Mouse (Mus musculus) intestine, postnatal 0 days (tissue): ENCODE data around the gene Tub. TPM values are rescaled to one million over a fixed set of nuclear protein-coding genes. Genes with fewer than 3 reads are reported as not detected.

Source experiments
- ATAC-seq: fragments of 200-750 bp; cut with Nextera tagmentation; 2 replicates; pipeline ENCODE4 v1.8.0; 2017; ENCODE audit warnings: mild to moderate bottlenecking, moderate TSS enrichment, moderate library complexity
- H3K27ac ChIP-seq: fragments of 300-500 bp; sonication (generic); 2 replicates; pipeline ENCODE4 v1.5.1; 2014; ENCODE audit warnings: mild to moderate bottlenecking, low read depth, low read length, moderate library complexity
- H3K27me3 ChIP-seq: fragments of 300-500 bp; sonication (generic); replicated peaks from 2 replicates; pipeline ENCODE4 v1.6.1; 2014; ENCODE audit warnings: low read length, mixed read lengths; ENCODE audit not compliant: control insufficient read depth, insufficient read depth
- H3K36me3 ChIP-seq: fragments of 300-500 bp; sonication (generic); 2 replicates; pipeline ENCODE4 v1.6.1; 2014; ENCODE audit warnings: mild to moderate bottlenecking, moderate library complexity; ENCODE audit not compliant: control insufficient read depth, insufficient read depth
- H3K4me1 ChIP-seq: fragments of 300-500 bp; sonication (generic); replicated peaks from 2 replicates; pipeline ENCODE4 v1.6.1; 2014; ENCODE audit warnings: antibody characterized with exemption, low read length, mixed read lengths; ENCODE audit not compliant: control insufficient read depth, insufficient read depth
- H3K4me2 ChIP-seq: fragments of 300-500 bp; sonication (generic); replicated peaks from 2 replicates; pipeline ENCODE4 v1.6.1; 2014; ENCODE audit warnings: low read depth, mild to moderate bottlenecking, moderate library complexity
- H3K4me3 ChIP-seq: fragments of 300-500 bp; sonication (generic); 2 replicates; pipeline ENCODE4 v1.5.1; 2014; ENCODE audit warnings: low read depth, low read length
- H3K9ac ChIP-seq: fragments of 300-500 bp; sonication (generic); 2 replicates; pipeline ENCODE4 v1.6.1; 2014; ENCODE audit warnings: mild to moderate bottlenecking, low read depth, low read length
- H3K9me3 ChIP-seq: fragments of 300-500 bp; sonication (generic); 2 replicates; pipeline ENCODE4 v1.6.1; 2016; ENCODE audit warnings: mixed run types; ENCODE audit not compliant: control insufficient read depth
- CTCF ChIP-seq: sonication (generic); IDR thresholded peaks from 2 replicates; pipeline ENCODE4 v1.5.1; 2016; ENCODE audit warnings: low read depth, mild to moderate bottlenecking, control low read depth, antibody characterized with exemption, moderate library complexity
- WGBS: fragments of 180-500 bp; shearing (Covaris S2); extraction: QIAGEN DNeasy Blood & Tissue Kit; methylation state at CpG from one replicate; pipeline ENCODE4 v1.1.7; 2014; 5-methylcytosine and 5-hydroxymethylcytosine counted together
- polyA plus RNA-seq: library from polyadenylated mRNA; unstranded; fragments of >200 nt; fragmentation: Nextera tagmentation; extraction: Ambion mirVana; gene quantifications from 2 replicates; pipeline ENCODE4 v1.2.1, GENCODE M21; 2015

The Tub gene
- polyA plus RNA-seq, 1 experiment from 2014 or later, result 1.1 TPM

- TF ChIP-seq CTCF, result no peak
- H3K9ac ChIP-seq, result no peak overlapping the region
- H3K4me3 ChIP-seq, result no peak overlapping the region
- no peaks in the 10 kb centered on the region for H3K4me1 ChIP-seq
- H3K27me3 ChIP-seq, result no peaks in the 10 kb centered on the region
- no peak for ATAC-seq
- H3K9me3 ChIP-seq, result no peaks in the 10 kb centered on the region
- no peaks in the 10 kb centered on the region for H3K36me3 ChIP-seq
- H3K4me2 ChIP-seq, result no peak overlapping the region
- WGBS, result 91% methylated on average over 7 of the region's 7 CpGs
- no peak overlapping the region for H3K27ac ChIP-seq
Observed at GRCm38 (mm10) chr7:109019243-109019642, 69.1 kb downstream of the Tub start.

- no peak overlapping the region for H3K4me3 ChIP-seq
- H3K9ac ChIP-seq, result no peak overlapping the region
- H3K27me3 ChIP-seq, result no peaks in the 10 kb centered on the region
- H3K36me3 ChIP-seq, result no peaks in the 10 kb centered on the region
- ATAC-seq, result no peak
- H3K9me3 ChIP-seq, result no peaks in the 10 kb centered on the region
- no peak overlapping the region for H3K4me2 ChIP-seq
- H3K4me1 ChIP-seq, result no peaks in the 10 kb centered on the region
- no peak overlapping the region for H3K27ac ChIP-seq
- TF ChIP-seq CTCF, result peak; percentile 84
- 15% methylated on average over 3 of the region's 3 CpGs for WGBS
Observed at GRCm38 (mm10) chr7:109021428-109021827, 71.3 kb downstream of the Tub start.

GRCm38 (mm10) chr7:109025743-109026142 is 75.6 kb downstream of the Tub start:
- no peak for ATAC-seq
- no peaks in the 10 kb centered on the region for H3K36me3 ChIP-seq
- H3K9me3 ChIP-seq, result no peaks in the 10 kb centered on the region
- no peak overlapping the region for H3K9ac ChIP-seq
- no peaks in the 10 kb centered on the region for H3K27me3 ChIP-seq
- WGBS, result 77% methylated on average over 7 of the region's 7 CpGs
- H3K4me1 ChIP-seq, result no peaks in the 10 kb centered on the region
- no peak overlapping the region for H3K27ac ChIP-seq
- H3K4me2 ChIP-seq, result no peak overlapping the region
- no peak for TF ChIP-seq CTCF
- H3K4me3 ChIP-seq, result no peak overlapping the region

- H3K4me1 ChIP-seq, result no peaks in the 10 kb centered on the region
- 90% methylated on average over 9 of the region's 9 CpGs for WGBS
- ATAC-seq, result no peak
Observed at GRCm38 (mm10) chr7:109026976-109027375, 76.8 kb downstream of the Tub start.

GRCm38 (mm10) chr7:109027721-109028120 is 77.6 kb downstream of the Tub start:
- Histone ChIP-seq H3K4me1 (no peaks in the 10 kb centered on the region), H3K9me3 (no peaks in the 10 kb centered on the region), H3K27me3 (no peaks in the 10 kb centered on the region), H3K36me3 (no peaks in the 10 kb centered on the region), H3K4me3 (no peak overlapping the region), H3K27ac (no peak overlapping the region), H3K4me2 (no peak overlapping the region), H3K9ac (no peak overlapping the region)
- no peak for TF ChIP-seq CTCF
- 94% methylated on average over 7 of the region's 7 CpGs for WGBS
- ATAC-seq, result no peak

More at GRCm38 (mm10) chr7:109026976-109027375, 76.8 kb downstream of the Tub start:
- no peak overlapping the region for H3K4me3 ChIP-seq
- no peaks in the 10 kb centered on the region for H3K9me3 ChIP-seq
- no peaks in the 10 kb centered on the region for H3K36me3 ChIP-seq
- TF ChIP-seq CTCF, result no peak
- no peak overlapping the region for H3K4me2 ChIP-seq
- H3K9ac ChIP-seq, result no peak overlapping the region
- no peak overlapping the region for H3K27ac ChIP-seq
- H3K27me3 ChIP-seq, result no peaks in the 10 kb centered on the region

GRCm38 (mm10) chr7:109028204-109028603 is 78.1 kb downstream of the Tub start:
- no peak for ATAC-seq

GRCm38 (mm10) chr7:109029961-109030465 is 79.9 kb downstream of the Tub start:
- TF ChIP-seq CTCF, result no peak
- 86% methylated on average over 6 of the region's 6 CpGs for WGBS

More at GRCm38 (mm10) chr7:109028204-109028603, 78.1 kb downstream of the Tub start:
- Histone ChIP-seq H3K9ac (no peak overlapping the region), H3K4me1 (no peaks in the 10 kb centered on the region), H3K27me3 (no peaks in the 10 kb centered on the region), H3K4me2 (no peak overlapping the region), H3K9me3 (no peaks in the 10 kb centered on the region), H3K36me3 (no peaks in the 10 kb centered on the region), H3K27ac (no peak overlapping the region), H3K4me3 (no peak overlapping the region)
- WGBS, result 30% methylated on average over 6 of the region's 6 CpGs
- TF ChIP-seq CTCF, result peak; percentile 83

More at GRCm38 (mm10) chr7:109029961-109030465, 79.9 kb downstream of the Tub start:
- no peak overlapping the region for H3K27ac ChIP-seq
- H3K27me3 ChIP-seq, result no peaks in the 10 kb centered on the region
- no peak for ATAC-seq
- H3K36me3 ChIP-seq, result no peaks in the 10 kb centered on the region
- H3K4me3 ChIP-seq, result no peak overlapping the region
- no peaks in the 10 kb centered on the region for H3K4me1 ChIP-seq
- H3K9ac ChIP-seq, result no peak overlapping the region
- H3K4me2 ChIP-seq, result no peak overlapping the region
- H3K9me3 ChIP-seq, result no peaks in the 10 kb centered on the region
